Mouse (Mus musculus) hindbrain, embryonic 11.5 days (tissue): ENCODE measurements around the gene Atp6v1e1. TPM values are rescaled to one million over a fixed set of nuclear protein-coding genes. Genes with fewer than 3 reads are reported as not detected.

Source experiments
- ATAC-seq: fragments of 200-750 bp; cut with Nextera tagmentation; 2 replicates; pipeline ENCODE4 v1.8.0; 2017; ENCODE audit warnings: mild to moderate bottlenecking, moderate TSS enrichment, moderate library complexity; ENCODE audit not compliant: low FRiP score
- DNase-seq: peaks from one replicate; pipeline ENCODE4 v3.0.0-alpha.2; 2015; ENCODE audit warnings: low spot score
- H3K27ac ChIP-seq: fragments of 300-500 bp; sonication (generic); 2 replicates; pipeline ENCODE4 v1.5.1; 2014; ENCODE audit warnings: mild to moderate bottlenecking, low read depth, low read length
- H3K27me3 ChIP-seq: fragments of 300-500 bp; sonication (generic); 2 replicates; pipeline ENCODE4 v1.6.1; 2014; ENCODE audit warnings: mild to moderate bottlenecking, low read length, moderate library complexity, mixed read lengths; ENCODE audit not compliant: control insufficient read depth, insufficient read depth
- H3K36me3 ChIP-seq: fragments of 300-500 bp; sonication (generic); 2 replicates; pipeline ENCODE4 v1.6.1; 2014; ENCODE audit warnings: mild to moderate bottlenecking, low read length, moderate library complexity, mixed read lengths; ENCODE audit not compliant: control insufficient read depth, insufficient read depth
- H3K4me1 ChIP-seq: fragments of 300-500 bp; sonication (generic); replicated peaks from 2 replicates; pipeline ENCODE4 v1.6.1; 2014; ENCODE audit warnings: low read length, mixed read lengths; ENCODE audit not compliant: control insufficient read depth, insufficient read depth
- H3K4me2 ChIP-seq: fragments of 300-500 bp; sonication (generic); replicated peaks from 2 replicates; pipeline ENCODE4 v1.6.1; 2014; ENCODE audit warnings: mild to moderate bottlenecking, low read depth, low read length
- H3K4me3 ChIP-seq: fragments of 300-500 bp; sonication (generic); 2 replicates; pipeline ENCODE4 v1.5.1; 2014; ENCODE audit warnings: low read depth, low read length
- H3K9ac ChIP-seq: fragments of 300-500 bp; sonication (generic); 2 replicates; pipeline ENCODE4 v1.6.1; 2014; ENCODE audit warnings: low read depth, low read length
- H3K9me3 ChIP-seq: fragments of 300-500 bp; sonication (generic); 2 replicates; pipeline ENCODE4 v1.6.1; 2016; ENCODE audit warnings: low read length; ENCODE audit not compliant: control insufficient read depth
- WGBS: fragments of 180-500 bp; shearing (Covaris S2); extraction: QIAGEN DNeasy Blood & Tissue Kit; methylation state at CpG from one replicate; pipeline ENCODE4 v1.1.7; 2014; 5-methylcytosine and 5-hydroxymethylcytosine counted together
- polyA plus RNA-seq: library from polyadenylated mRNA; unstranded; fragments of >200 nt; fragmentation: Nextera tagmentation; extraction: Ambion mirVana; gene quantifications from 2 replicates; pipeline ENCODE4 v1.2.1, GENCODE M21; 2014

Gene Atp6v1e1
- polyA plus RNA-seq, 1 experiment from 2014 or later = 183 TPM

GRCm38 (mm10) chr6:120790153-120790552 is 32.4 kb downstream of the Atp6v1e1 start:
- DNase-seq (no peak), ATAC-seq (no peak)
- Histone ChIP-seq H3K27ac (no peak overlapping the region), H3K36me3 (no peaks in the 10 kb centered on the region), H3K4me3 (no peak overlapping the region), H3K27me3 (no peaks in the 10 kb centered on the region), H3K4me2 (no peak overlapping the region), H3K9me3 (no peaks in the 10 kb centered on the region), H3K4me1 (no peaks in the 10 kb centered on the region), H3K9ac (no peak overlapping the region)
- WGBS = 86% methylated on average over 11 of the region's 11 CpGs

- Histone ChIP-seq H3K27ac (no peak overlapping the region), H3K9ac (no peak overlapping the region), H3K4me1 (no peaks in the 10 kb centered on the region), H3K36me3 (no peaks in the 10 kb centered on the region), H3K27me3 (no peaks in the 10 kb centered on the region), H3K4me3 (no peak overlapping the region), H3K4me2 (no peak overlapping the region), H3K9me3 (no peaks in the 10 kb centered on the region)
- no peak for ATAC-seq
- peak; percentile 23 for DNase-seq
These were observed 33.7 kb downstream of the Atp6v1e1 start for GRCm38 (mm10) chr6:120788904-120789303.

GRCm38 (mm10) chr6:120788068-120788607 is 34.5 kb downstream of the Atp6v1e1 start:
- H3K27ac ChIP-seq = no peak overlapping the region
- 87% methylated on average over 5 of the region's 5 CpGs for WGBS
- no peak for ATAC-seq

GRCm38 (mm10) chr6:120784351-120784750 is 38.2 kb downstream of the Atp6v1e1 start:
- 63% methylated on average over 7 of the region's 7 CpGs for WGBS
- peak; percentile 74; the same call in 1 of the 2 replicates for ATAC-seq
- H3K9me3 ChIP-seq = no peaks in the 10 kb centered on the region
- DNase-seq = peak; percentile 43
- H3K4me2 ChIP-seq = no peak overlapping the region
- H3K27me3 ChIP-seq = no peaks in the 10 kb centered on the region
- no peak overlapping the region for H3K9ac ChIP-seq
- no peaks in the 10 kb centered on the region for H3K4me1 ChIP-seq
- H3K27ac ChIP-seq = 0 out of 2 replicates have a peak overlapping the region, but pooled peaks have one; percentile 54
- no peaks in the 10 kb centered on the region for H3K36me3 ChIP-seq
- no peak overlapping the region for H3K4me3 ChIP-seq

More at GRCm38 (mm10) chr6:120788068-120788607, 34.5 kb downstream of the Atp6v1e1 start:
- H3K27me3 ChIP-seq = no peaks in the 10 kb centered on the region
- H3K4me1 ChIP-seq = no peaks in the 10 kb centered on the region
- H3K4me2 ChIP-seq = no peak overlapping the region
- no peaks in the 10 kb centered on the region for H3K9me3 ChIP-seq
- no peak overlapping the region for H3K9ac ChIP-seq
- DNase-seq = no peak
- H3K4me3 ChIP-seq = no peak overlapping the region
- H3K36me3 ChIP-seq = no peaks in the 10 kb centered on the region

GRCm38 (mm10) chr6:120782948-120783347 is 39.6 kb downstream of the Atp6v1e1 start:
- 87% methylated on average over 2 of the region's 2 CpGs for WGBS

GRCm38 (mm10) chr6:120778226-120778625 is 44.4 kb downstream of the Atp6v1e1 start:
- no peak overlapping the region for H3K4me3 ChIP-seq
- no peaks in the 10 kb centered on the region for H3K36me3 ChIP-seq
- H3K9ac ChIP-seq = no peak overlapping the region
- no peak overlapping the region for H3K4me2 ChIP-seq
- ATAC-seq = no peak
- no peak for DNase-seq
- H3K27ac ChIP-seq = no peak overlapping the region
- no peaks in the 10 kb centered on the region for H3K9me3 ChIP-seq
- H3K4me1 ChIP-seq = no peaks in the 10 kb centered on the region
- H3K27me3 ChIP-seq = no peaks in the 10 kb centered on the region
- 64% methylated on average over 3 of the region's 3 CpGs for WGBS

More at GRCm38 (mm10) chr6:120782948-120783347, 39.6 kb downstream of the Atp6v1e1 start:
- Histone ChIP-seq H3K4me1 (no peaks in the 10 kb centered on the region), H3K9ac (no peak overlapping the region), H3K27ac (no peak overlapping the region), H3K36me3 (no peaks in the 10 kb centered on the region), H3K4me3 (no peak overlapping the region), H3K4me2 (no peak overlapping the region), H3K27me3 (no peaks in the 10 kb centered on the region), H3K9me3 (no peaks in the 10 kb centered on the region)
- DNase-seq (no peak), ATAC-seq (no peak)

GRCm38 (mm10) chr6:120777533-120777932 is 45.1 kb downstream of the Atp6v1e1 start:
- WGBS = 94% methylated on average over 9 of the region's 9 CpGs
- H3K9ac ChIP-seq = no peak overlapping the region
- no peak overlapping the region for H3K4me2 ChIP-seq
- no peaks in the 10 kb centered on the region for H3K36me3 ChIP-seq
- H3K4me1 ChIP-seq = no peaks in the 10 kb centered on the region
- no peaks in the 10 kb centered on the region for H3K9me3 ChIP-seq
- DNase-seq (no peak), ATAC-seq (no peak)
- H3K27me3 ChIP-seq = no peaks in the 10 kb centered on the region
- no peak overlapping the region for H3K4me3 ChIP-seq
- no peak overlapping the region for H3K27ac ChIP-seq

GRCm38 (mm10) chr6:120776286-120776685 is 46.3 kb downstream of the Atp6v1e1 start:
- no peak for ATAC-seq
- no peaks in the 10 kb centered on the region for H3K27me3 ChIP-seq
- no peaks in the 10 kb centered on the region for H3K9me3 ChIP-seq
- no peaks in the 10 kb centered on the region for H3K36me3 ChIP-seq
- H3K4me1 ChIP-seq = no peaks in the 10 kb centered on the region
- H3K4me2 ChIP-seq = no peak overlapping the region
- H3K9ac ChIP-seq = no peak overlapping the region
- no peak for DNase-seq
- WGBS = 84% methylated on average over 3 of the region's 3 CpGs
- no peak overlapping the region for H3K4me3 ChIP-seq
- H3K27ac ChIP-seq = no peak overlapping the region

- peak; percentile 66 for ATAC-seq
- Histone ChIP-seq H3K4me3 (no peak overlapping the region), H3K27me3 (no peaks in the 10 kb centered on the region), H3K36me3 (no peaks in the 10 kb centered on the region), H3K9me3 (no peaks in the 10 kb centered on the region), H3K9ac (no peak overlapping the region), H3K27ac (peak overlapping the region; percentile 86), H3K4me1 (no peaks in the 10 kb centered on the region), H3K4me2 (no peak overlapping the region)
- no peak for DNase-seq
- 71% methylated on average over 6 of the region's 6 CpGs for WGBS
These were observed 48.8 kb downstream of the Atp6v1e1 start for GRCm38 (mm10) chr6:120773763-120774162.
